Mouse (Mus musculus) ES-E14 (cell line): Measurements from ENCODE around the gene Mrtfa.

ENCODE experiments used
- HCFC1 ChIP-seq: IDR thresholded peaks from 2 replicates; pipeline ENCODE4 v1.6.1; 2012; ENCODE audit warnings: low read length, inconsistent platforms, borderline replicate concordance; ENCODE audit not compliant: insufficient read depth
- MAFK ChIP-seq: IDR thresholded peaks from 2 replicates; pipeline ENCODE4 v1.6.1; 2014; ENCODE audit warnings: mild to moderate bottlenecking, low read depth, low read length, inconsistent platforms; ENCODE audit not compliant: insufficient read depth
- ZC3H11A ChIP-seq: IDR thresholded peaks from 2 replicates; pipeline ENCODE4 v1.6.1; 2012; ENCODE audit warnings: low read depth, mild to moderate bottlenecking, inconsistent platforms, low read length, borderline replicate concordance

- TF ChIP-seq ZC3H11A, result no peak
- TF ChIP-seq MAFK, result no peak
- TF ChIP-seq HCFC1, result no peak
Measured at GRCm38 (mm10) chr15:81140004-81140403, 50.6 kb downstream of the Mrtfa start.
